Mouse (Mus musculus) lung, adult 18-20 months (tissue): ENCODE measurements around the gene Vmn1r74.
"Not testable (repeated sequence)": the region's sequence is repeated elsewhere in the genome, so short reads cannot be mapped to it uniquely, and the experiment has no call there.

Experiments
- DNase-seq, 2 experiments: peaks; one replicate each; pipeline ENCODE4 v3.0.0; 2022; ENCODE audit warnings: mixed read lengths in 2 of 2

The Vmn1r74 gene

DNA sequence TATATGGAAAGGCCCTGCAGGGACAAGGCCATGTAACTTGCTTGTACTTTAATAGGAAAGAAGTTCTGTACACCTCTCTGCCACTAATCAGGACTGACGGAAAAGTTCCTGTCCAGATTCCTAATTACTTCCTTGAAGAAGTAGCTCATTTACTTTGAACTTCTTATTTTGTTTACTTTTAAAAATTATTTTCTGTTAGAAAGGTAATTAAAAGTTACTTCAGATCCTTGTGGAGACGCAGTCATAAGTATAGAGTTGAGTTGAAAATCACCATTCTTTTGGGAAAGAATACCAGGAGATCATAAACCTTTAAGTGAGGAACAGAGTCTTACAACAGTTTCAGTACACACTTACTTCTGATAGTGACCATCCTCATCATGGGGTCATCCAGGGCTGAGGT lies at the start of gene Vmn1r74:
Gene Vmn1r74, plus strand, starts transcription at position 301 of the 400 bp plus-strand sequence.
- no peak for DNase-seq

DNA sequence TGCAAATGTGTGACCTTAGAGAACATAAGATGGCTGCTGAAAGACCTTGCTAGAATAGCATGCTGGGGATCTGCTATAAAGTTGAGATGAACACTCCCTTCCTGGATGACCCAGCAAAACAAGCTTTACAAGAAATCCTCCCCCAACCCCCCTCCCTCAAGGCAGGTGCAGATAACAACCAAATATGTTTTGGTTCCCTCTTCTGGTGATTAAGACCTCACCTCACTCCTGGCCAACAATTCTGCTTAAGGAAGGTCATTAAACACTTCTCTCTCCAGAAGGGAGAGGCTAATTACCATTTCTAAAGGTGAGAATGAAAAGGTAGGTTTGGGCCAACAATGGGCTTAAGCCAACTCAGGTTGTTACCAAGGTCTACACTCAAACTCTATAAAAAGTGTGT lies 20.0 kb upstream of the Vmn1r74 start:
- no peak for DNase-seq

DNA sequence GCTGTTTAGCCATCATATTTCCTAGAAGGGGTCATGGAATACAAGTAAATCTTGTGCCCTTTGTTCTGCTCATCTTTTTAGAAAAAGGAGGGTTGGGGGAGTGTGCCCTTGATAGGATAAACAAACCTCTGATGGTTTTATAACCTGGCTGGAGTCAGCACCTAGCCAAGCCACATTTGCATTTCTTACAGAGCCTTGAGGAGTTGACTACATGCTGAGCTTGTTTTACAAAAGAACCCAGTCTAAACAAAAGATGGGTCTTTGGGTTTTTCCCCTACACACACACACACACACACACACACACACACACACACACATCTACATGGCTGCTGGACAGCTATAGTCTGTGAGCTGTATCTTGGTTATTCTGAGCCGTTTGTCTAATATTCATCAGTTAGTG lies 11.6 kb upstream of the Vmn1r74 start:
- DNase-seq = no peak

DNA sequence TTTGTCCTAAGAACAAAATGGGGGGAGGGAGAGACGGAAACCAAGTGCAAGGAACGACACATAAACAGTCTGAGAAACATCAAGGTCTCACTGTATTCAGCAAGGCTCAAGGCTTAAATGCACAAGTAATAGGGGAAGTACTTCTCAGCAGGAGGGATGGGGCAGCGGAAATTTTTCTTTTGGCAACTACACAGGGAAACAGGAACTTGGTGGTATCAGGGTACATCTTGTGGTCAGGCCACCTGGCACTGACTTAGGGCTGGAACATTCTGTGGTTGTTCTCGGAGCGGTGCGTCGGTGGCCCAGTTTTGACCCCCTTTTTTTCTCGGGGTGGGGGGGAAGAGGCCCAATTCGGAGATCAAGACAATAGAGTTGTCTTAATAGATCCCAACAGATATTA lies 10.5 kb upstream of the Vmn1r74 start:
- not testable (repeated sequence) for DNase-seq

DNA sequence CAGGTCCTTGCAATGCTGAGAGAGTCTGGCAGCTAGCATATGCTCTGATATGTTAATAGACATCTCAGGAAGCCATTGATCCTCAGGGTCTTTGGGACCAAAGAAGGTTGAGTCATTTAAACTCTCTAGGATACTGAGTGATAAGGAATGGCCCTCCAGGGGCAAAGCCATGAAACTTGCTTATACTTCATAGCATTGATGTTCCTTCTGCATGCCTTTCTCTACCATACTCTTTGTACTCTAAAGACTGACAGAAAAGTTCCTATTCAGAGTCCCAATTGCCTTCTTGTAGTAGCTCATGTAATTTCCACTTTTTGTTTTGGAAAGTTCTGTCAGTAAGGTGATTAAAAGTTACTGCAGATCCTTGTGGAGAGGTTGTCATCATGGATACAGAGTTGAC lies 40.5 kb downstream of the Vmn1r74 start, which contains the start of gene Vmn1r75:
Gene Vmn1r75, plus strand, starts transcription at position 301 of the 400 bp plus-strand sequence.
- no peak for DNase-seq
